Mouse (Mus musculus) embryo, embryonic 10 days (tissue): ENCODE data around the gene Me1.

Experiments used
- DNase-seq: peaks from one replicate; pipeline ENCODE4 v3.0.0-alpha.2; 2015; ENCODE audit warnings: low spot score

Me1 gene

GRCm38 (mm10) chr9:86534071-86534470 lies 161.7 kb downstream of the Me1 start:
- no peak for DNase-seq
